Mouse (Mus musculus) megakaryocyte, embryonic 14.5 days (primary cell): ENCODE data around the gene Hs3st2.

ENCODE experiments used
- FLI1 ChIP-seq: IDR thresholded peaks from 2 replicates; pipeline ENCODE4 v1.6.1; 2012; ENCODE audit warnings: low read length, inconsistent platforms, mixed read lengths
- GATA1 ChIP-seq: IDR thresholded peaks from 3 replicates; pipeline ENCODE4 v1.6.1; 2012; ENCODE audit warnings: mixed read lengths, low read length, inconsistent platforms, borderline replicate concordance

GRCm38 (mm10) chr7:121371990-121372389 is 19.7 kb upstream of the Hs3st2 start:
- no peak for TF ChIP-seq FLI1
- no peak for TF ChIP-seq GATA1
